Mouse (Mus musculus): ENCODE data around the gene Otud7b. TPM values are rescaled to one million over a fixed set of nuclear protein-coding genes. Genes with fewer than 3 reads are reported as not detected.

The Otud7b gene
- polyA plus RNA-seq, 1 experiment from 2014 or later, result 8.8 TPM

DNA sequence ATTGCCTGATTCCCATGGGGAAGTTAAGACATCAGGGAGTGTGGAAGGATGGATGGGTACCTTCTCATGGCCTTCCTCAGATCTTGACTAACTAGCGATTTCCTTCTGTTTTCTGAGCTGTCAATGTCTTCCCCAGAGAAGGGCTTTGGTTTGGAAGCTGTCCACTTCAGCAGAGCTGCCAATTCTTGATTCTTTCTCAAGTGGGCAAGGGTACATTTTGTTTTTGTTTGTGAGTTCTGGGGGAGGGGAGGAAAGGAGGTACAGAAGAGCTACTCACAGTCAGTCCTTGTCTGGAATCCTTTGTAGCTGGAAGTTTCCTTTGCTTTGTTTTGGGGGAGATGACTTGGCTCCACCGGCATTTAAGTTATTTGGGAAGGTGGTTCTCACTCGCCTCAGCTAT is 8.9 kb downstream of the Otud7b start:
- ATAC-seq (ENCODE audit: low FRiP score) (no peak), DNase-seq (ENCODE audit: low spot score, missing footprints) (no peak)
- H3K27me3 ChIP-seq (ENCODE audit: control insufficient read depth, insufficient read depth, low read length), result no peaks in the 10 kb centered on the region
- no peak overlapping the region for H3K4me2 ChIP-seq
- 66% methylated on average over 3 of the region's 3 CpGs for WGBS
- no peaks in the 10 kb centered on the region for H3K4me1 ChIP-seq (ENCODE audit: control insufficient read depth, insufficient read depth, low read length)
- H3K9me3 ChIP-seq (ENCODE audit: control insufficient read depth, low read length), result no peaks in the 10 kb centered on the region
- no peak overlapping the region for H3K27ac ChIP-seq (ENCODE audit: low read depth, low read length)
- H3K4me3 ChIP-seq (ENCODE audit: low read depth, low read length), result no peak overlapping the region
- H3K36me3 ChIP-seq (ENCODE audit: control insufficient read depth, insufficient read depth, low read length), result no peaks in the 10 kb centered on the region
- H3K9ac ChIP-seq (ENCODE audit: low read length), result no peak overlapping the region

GRCm38 (mm10) chr3:96118142-96118541 is 13.8 kb downstream of the Otud7b start:
- no peak overlapping the region for H3K4me3 ChIP-seq (ENCODE audit: low read depth, low read length)
- no peaks in the 10 kb centered on the region for H3K27me3 ChIP-seq (ENCODE audit: control insufficient read depth, insufficient read depth, low read length)
- no peaks in the 10 kb centered on the region for H3K4me1 ChIP-seq (ENCODE audit: control insufficient read depth, insufficient read depth, low read length)
- no peaks in the 10 kb centered on the region for H3K9me3 ChIP-seq (ENCODE audit: control insufficient read depth, low read length)
- no peak for ATAC-seq (ENCODE audit: low FRiP score)
- H3K9ac ChIP-seq (ENCODE audit: low read length), result no peak overlapping the region
- DNase-seq (ENCODE audit: low spot score, missing footprints), result no peak
- H3K4me2 ChIP-seq, result no peak overlapping the region
- no peak overlapping the region for H3K27ac ChIP-seq (ENCODE audit: low read depth, low read length)
- H3K36me3 ChIP-seq (ENCODE audit: control insufficient read depth, insufficient read depth, low read length), result no peaks in the 10 kb centered on the region
- WGBS, result 78% methylated on average over 2 of the region's 2 CpGs

GRCm38 (mm10) chr3:96118702-96119101 is 14.4 kb downstream of the Otud7b start:
- Histone ChIP-seq H3K27me3 (ENCODE audit: control insufficient read depth, insufficient read depth, low read length) (no peaks in the 10 kb centered on the region), H3K4me3 (ENCODE audit: low read depth, low read length) (no peak overlapping the region), H3K9me3 (ENCODE audit: control insufficient read depth, low read length) (no peaks in the 10 kb centered on the region), H3K4me1 (ENCODE audit: control insufficient read depth, insufficient read depth, low read length) (no peaks in the 10 kb centered on the region), H3K9ac (ENCODE audit: low read length) (no peak overlapping the region), H3K4me2 (no peak overlapping the region), H3K36me3 (ENCODE audit: control insufficient read depth, insufficient read depth, low read length) (no peaks in the 10 kb centered on the region), H3K27ac (ENCODE audit: low read depth, low read length) (no peak overlapping the region)
- ATAC-seq (ENCODE audit: low FRiP score), result no peak
- WGBS, result 89% methylated on average over 2 of the region's 2 CpGs
- no peak for DNase-seq (ENCODE audit: low spot score, missing footprints)

DNA sequence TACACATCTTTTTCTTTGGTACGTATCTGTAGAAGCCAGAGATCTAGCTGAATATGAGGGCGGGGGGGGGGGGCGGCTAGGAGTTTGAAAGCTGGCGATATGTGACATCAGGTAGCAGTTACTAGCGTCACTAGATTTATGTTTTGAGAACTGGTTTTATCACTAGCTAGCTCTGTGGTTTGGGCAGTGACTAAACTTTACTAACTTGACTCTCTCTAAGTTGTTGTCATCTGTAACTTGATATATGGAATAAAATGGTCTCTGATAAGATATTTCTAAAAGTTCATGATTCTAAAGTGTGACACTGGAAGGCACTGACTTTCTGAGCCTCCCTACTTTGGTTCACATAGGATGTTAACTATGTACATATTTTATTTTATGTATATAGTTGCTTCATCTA is 19.9 kb downstream of the Otud7b start:
- no peaks in the 10 kb centered on the region for H3K9me3 ChIP-seq (ENCODE audit: control insufficient read depth, low read length)
- WGBS, result 86% methylated on average over 5 of the region's 5 CpGs
- no peak overlapping the region for H3K9ac ChIP-seq (ENCODE audit: low read length)
- H3K36me3 ChIP-seq (ENCODE audit: control insufficient read depth, insufficient read depth, low read length), result no peaks in the 10 kb centered on the region
- no peaks in the 10 kb centered on the region for H3K4me1 ChIP-seq (ENCODE audit: control insufficient read depth, insufficient read depth, low read length)
- no peak for ATAC-seq (ENCODE audit: low FRiP score)
- no peak overlapping the region for H3K4me2 ChIP-seq
- H3K27ac ChIP-seq (ENCODE audit: low read depth, low read length), result no peak overlapping the region
- H3K27me3 ChIP-seq (ENCODE audit: control insufficient read depth, insufficient read depth, low read length), result no peaks in the 10 kb centered on the region
- H3K4me3 ChIP-seq (ENCODE audit: low read depth, low read length), result no peak overlapping the region
- no peak for DNase-seq (ENCODE audit: low spot score, missing footprints)

GRCm38 (mm10) chr3:96128128-96128527 is 23.8 kb downstream of the Otud7b start:
- no peak for ATAC-seq (ENCODE audit: low FRiP score)
- Histone ChIP-seq H3K9me3 (ENCODE audit: control insufficient read depth, low read length) (no peaks in the 10 kb centered on the region), H3K4me2 (no peak overlapping the region), H3K36me3 (ENCODE audit: control insufficient read depth, insufficient read depth, low read length) (no peaks in the 10 kb centered on the region), H3K27ac (ENCODE audit: low read depth, low read length) (no peak overlapping the region), H3K4me3 (ENCODE audit: low read depth, low read length) (no peak overlapping the region), H3K9ac (ENCODE audit: low read length) (no peak overlapping the region), H3K4me1 (ENCODE audit: control insufficient read depth, insufficient read depth, low read length) (no peaks in the 10 kb centered on the region), H3K27me3 (ENCODE audit: control insufficient read depth, insufficient read depth, low read length) (no peaks in the 10 kb centered on the region)
- DNase-seq (ENCODE audit: low spot score, missing footprints), result no peak

DNA sequence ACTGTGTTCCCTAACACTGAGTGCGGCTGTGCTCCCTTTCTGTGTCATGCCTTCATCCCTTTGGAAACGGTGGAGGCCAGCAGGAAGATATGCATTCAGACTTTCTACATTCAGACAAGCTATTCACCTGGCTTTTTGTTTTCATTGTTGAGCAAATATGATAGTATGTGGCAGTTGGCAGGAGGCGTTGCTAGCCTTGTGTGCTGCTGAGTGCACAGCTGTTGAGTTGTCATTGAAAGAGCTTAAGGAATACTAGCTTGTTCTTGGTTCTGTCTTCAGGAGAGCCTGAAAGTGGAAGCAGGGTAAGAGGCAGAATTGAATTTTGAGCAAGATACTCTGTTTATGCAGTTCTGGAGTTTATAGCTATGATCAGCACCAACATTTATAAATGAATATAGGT is 28.2 kb downstream of the Otud7b start:
- Histone ChIP-seq H3K27me3 (ENCODE audit: control insufficient read depth, insufficient read depth, low read length) (no peaks in the 10 kb centered on the region), H3K4me1 (ENCODE audit: control insufficient read depth, insufficient read depth, low read length) (no peaks in the 10 kb centered on the region), H3K9ac (ENCODE audit: low read length) (no peak overlapping the region), H3K36me3 (ENCODE audit: control insufficient read depth, insufficient read depth, low read length) (peaks cover 3% of the 10 kb centered on the region; the same call in 1 of the 2 replicates), H3K4me3 (ENCODE audit: low read depth, low read length) (no peak overlapping the region), H3K27ac (ENCODE audit: low read depth, low read length) (no peak overlapping the region), H3K9me3 (ENCODE audit: control insufficient read depth, low read length) (no peaks in the 10 kb centered on the region), H3K4me2 (no peak overlapping the region)
- 89% methylated on average over 3 of the region's 3 CpGs for WGBS
- no peak for DNase-seq (ENCODE audit: low spot score, missing footprints)
- ATAC-seq (ENCODE audit: low FRiP score), result no peak

GRCm38 (mm10) chr3:96133327-96133905 is 29.1 kb downstream of the Otud7b start:
- no peak overlapping the region for H3K27ac ChIP-seq (ENCODE audit: low read depth, low read length)
- no peaks in the 10 kb centered on the region for H3K27me3 ChIP-seq (ENCODE audit: control insufficient read depth, insufficient read depth, low read length)
- WGBS, result 72% methylated on average over 11 of the region's 11 CpGs
- no peak overlapping the region for H3K4me3 ChIP-seq (ENCODE audit: low read depth, low read length)
- no peak overlapping the region for H3K9ac ChIP-seq (ENCODE audit: low read length)
- no peaks in the 10 kb centered on the region for H3K4me1 ChIP-seq (ENCODE audit: control insufficient read depth, insufficient read depth, low read length)
- DNase-seq (ENCODE audit: low spot score, missing footprints) (no peak), ATAC-seq (ENCODE audit: low FRiP score) (no peak)
- no peaks in the 10 kb centered on the region for H3K9me3 ChIP-seq (ENCODE audit: control insufficient read depth, low read length)
- H3K36me3 ChIP-seq (ENCODE audit: control insufficient read depth, insufficient read depth, low read length), result peaks cover 3% of the 10 kb centered on the region; the same call in 1 of the 2 replicates
- H3K4me2 ChIP-seq, result no peak overlapping the region

GRCm38 (mm10) chr3:96135011-96135410 is 30.7 kb downstream of the Otud7b start:
- ATAC-seq (ENCODE audit: low FRiP score), result no peak
- no peak overlapping the region for H3K27ac ChIP-seq (ENCODE audit: low read depth, low read length)
- WGBS, result 88% methylated on average over 3 of the region's 3 CpGs

DNA sequence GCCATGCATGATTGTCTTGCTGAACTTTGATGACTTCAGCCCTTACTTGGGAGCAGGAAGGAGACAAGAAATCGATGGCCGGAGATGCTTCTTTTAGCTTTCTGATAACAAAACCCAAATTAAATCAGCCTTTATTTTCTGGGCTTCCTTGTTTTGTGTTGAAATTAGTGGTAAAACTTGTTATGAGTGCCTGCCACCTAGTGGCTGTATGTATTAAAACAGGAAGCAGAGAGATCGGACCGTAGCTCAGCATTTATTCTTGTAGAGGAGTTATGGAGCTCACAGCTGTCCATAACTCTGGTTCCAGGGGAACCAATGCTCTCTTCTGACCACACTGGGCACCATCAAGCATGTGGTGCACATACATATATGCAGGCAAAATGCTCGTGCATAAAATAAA is 43.6 kb downstream of the Otud7b start:
- DNase-seq (ENCODE audit: low spot score, missing footprints) (peak; percentile 91), ATAC-seq (ENCODE audit: low FRiP score) (no peak)
- Histone ChIP-seq H3K36me3 (ENCODE audit: control insufficient read depth, insufficient read depth, low read length) (no peaks in the 10 kb centered on the region; the same call in 1 of the 2 replicates), H3K27ac (ENCODE audit: low read depth, low read length) (no peak overlapping the region), H3K9me3 (ENCODE audit: control insufficient read depth, low read length) (no peaks in the 10 kb centered on the region), H3K9ac (ENCODE audit: low read length) (no peak overlapping the region), H3K4me2 (no peak overlapping the region), H3K4me3 (ENCODE audit: low read depth, low read length) (no peak overlapping the region), H3K27me3 (ENCODE audit: control insufficient read depth, insufficient read depth, low read length) (no peaks in the 10 kb centered on the region), H3K4me1 (ENCODE audit: control insufficient read depth, insufficient read depth, low read length) (no peaks in the 10 kb centered on the region)
- WGBS, result 30% methylated on average over 5 of the region's 5 CpGs

More at GRCm38 (mm10) chr3:96135011-96135410, 30.7 kb downstream of the Otud7b start:
- Histone ChIP-seq H3K27me3 (ENCODE audit: control insufficient read depth, insufficient read depth, low read length) (no peaks in the 10 kb centered on the region), H3K9ac (ENCODE audit: low read length) (no peak overlapping the region), H3K9me3 (ENCODE audit: control insufficient read depth, low read length) (no peaks in the 10 kb centered on the region), H3K4me3 (ENCODE audit: low read depth, low read length) (no peak overlapping the region), H3K36me3 (ENCODE audit: control insufficient read depth, insufficient read depth, low read length) (peaks cover 3% of the 10 kb centered on the region; the same call in 1 of the 2 replicates), H3K4me2 (no peak overlapping the region), H3K4me1 (ENCODE audit: control insufficient read depth, insufficient read depth, low read length) (0 out of 2 replicates have a peak, but pooled peaks cover 2% of the 10 kb centered on the region)
- no peak for DNase-seq (ENCODE audit: low spot score, missing footprints)
